Mouse (Mus musculus): ENCODE data around the gene Sall4.
"Not testable (repeated sequence)": the region's sequence is repeated elsewhere in the genome, so short reads cannot be mapped to it uniquely, and the experiment has no call there.

Sall4 gene

DNA sequence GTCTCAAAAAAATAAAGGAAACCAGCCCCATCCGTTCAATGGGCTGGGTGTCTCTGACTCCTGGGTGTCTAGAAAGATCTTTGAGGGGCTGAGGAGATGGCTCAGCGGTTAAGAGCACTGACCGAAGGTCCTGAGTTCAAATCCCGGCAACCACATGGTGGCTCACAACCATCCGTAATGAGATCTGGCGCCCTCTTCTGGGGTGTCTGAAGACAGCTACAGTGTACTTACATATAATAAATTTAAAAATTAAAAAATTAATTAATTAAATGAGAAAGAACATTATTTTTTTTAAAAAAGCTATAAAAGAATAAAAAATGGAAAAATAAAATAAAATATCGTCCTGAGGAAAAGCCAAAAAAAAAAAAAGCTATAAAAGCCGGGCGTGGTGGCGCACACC is 23.3 kb downstream of the Sall4 start:
- in situ Hi-C loops (cut with MboI, MseI) = not testable (repeated sequence)

DNA sequence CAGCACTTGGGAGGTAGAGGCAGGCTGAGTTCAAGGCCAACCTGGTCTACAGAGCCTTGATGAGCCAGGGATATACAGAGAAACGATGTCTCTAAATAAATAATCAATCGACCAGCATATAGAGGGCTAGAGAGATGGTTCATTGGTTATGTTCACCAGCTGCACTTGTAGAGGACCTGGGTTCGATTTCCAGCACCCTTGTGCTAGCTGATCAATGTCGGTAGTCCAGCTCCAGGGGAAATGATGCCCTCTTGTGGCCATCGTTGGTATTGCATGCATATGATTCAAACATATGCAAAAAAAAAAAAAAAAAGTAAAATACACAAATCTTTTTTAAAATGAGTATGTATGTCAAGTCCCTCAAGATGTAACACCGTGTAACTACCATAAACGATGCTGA is 25.1 kb downstream of the Sall4 start:
- in situ Hi-C loops (cut with MboI, MseI) = no loop called here

DNA sequence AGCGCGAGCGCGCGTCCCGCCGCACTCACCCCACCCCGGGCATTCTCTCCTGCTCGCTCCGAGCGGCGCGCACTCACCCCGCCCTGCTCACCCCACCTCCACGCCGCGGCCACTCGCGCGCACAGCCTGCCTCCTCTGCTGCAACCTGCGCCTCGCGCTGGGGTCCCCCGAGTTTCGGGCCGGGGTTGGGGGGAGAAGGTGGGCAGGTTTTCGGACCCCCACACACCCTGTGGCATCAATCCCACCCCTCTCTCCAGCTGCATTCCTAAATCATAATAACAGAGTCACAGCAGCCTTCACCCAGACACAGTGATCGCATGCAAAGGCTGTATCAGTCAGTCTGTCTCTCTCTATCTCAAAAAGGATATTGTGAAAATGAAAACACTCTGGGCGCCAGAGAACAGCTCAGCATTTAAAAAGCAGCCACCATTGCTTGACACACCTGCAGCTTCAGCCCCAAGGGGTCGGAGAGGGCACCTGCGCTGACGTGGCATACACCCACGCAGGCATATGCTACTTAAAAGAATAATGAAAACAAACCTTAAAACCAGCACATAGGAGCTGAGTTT is 25.6 kb downstream of the Sall4 start, which contains the start of gene Atp9a:
TSS of gene Atp9a (minus strand) at position 351 of the 569 bp plus-strand sequence.
- in situ Hi-C loops (cut with MboI, MseI) = no loop called here

GRCm38 (mm10) chr2:168741273-168742058 is 26.3 kb downstream of the Sall4 start:
- in situ Hi-C loops (cut with MboI, MseI) = no loop called here

GRCm38 (mm10) chr2:168740496-168740895 is 27.2 kb downstream of the Sall4 start:
- in situ Hi-C loops (cut with MboI, MseI) = no loop called here

GRCm38 (mm10) chr2:168738854-168739253 is 28.9 kb downstream of the Sall4 start:
- in situ Hi-C loops (cut with MboI, MseI) = no loop called here

DNA sequence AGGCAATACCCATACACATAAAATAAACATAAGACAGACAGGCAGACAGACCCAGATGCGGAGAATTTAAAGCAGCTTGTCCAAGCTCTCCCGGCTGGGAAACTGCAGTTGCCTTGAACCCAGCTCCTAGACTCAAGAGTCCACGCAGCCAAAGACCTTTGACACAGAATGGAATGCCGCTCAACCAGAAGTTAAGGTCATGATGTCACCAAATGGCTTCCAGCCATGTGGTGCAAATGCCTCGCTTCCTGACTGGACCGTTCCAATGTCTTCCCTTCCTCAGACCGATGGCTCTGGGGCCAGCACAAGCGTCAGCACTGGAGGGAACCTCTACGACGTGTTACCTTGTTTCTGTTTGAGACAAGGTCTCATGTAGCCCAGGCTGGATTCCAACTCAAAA is 29.9 kb downstream of the Sall4 start:
- in situ Hi-C loops (cut with MboI, MseI) = no loop called here

DNA sequence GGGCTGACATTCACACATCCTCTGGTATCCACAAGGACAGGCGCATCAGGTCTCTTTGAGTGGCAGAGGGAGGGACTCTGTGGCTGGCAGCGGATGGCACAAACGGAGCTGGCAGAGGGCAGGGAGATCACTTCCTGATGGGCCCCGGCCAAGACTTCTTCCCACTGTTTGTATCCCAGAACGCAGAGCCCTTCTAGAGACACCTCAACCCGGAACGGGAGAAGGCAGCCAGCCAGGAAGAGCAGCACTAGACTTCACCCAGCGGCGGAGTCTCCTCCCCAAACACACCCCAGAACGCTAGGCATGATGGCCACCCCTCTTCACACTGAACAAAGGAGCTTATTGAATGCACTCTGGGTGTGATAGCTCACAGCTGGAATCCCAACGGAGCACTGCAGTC is 33.7 kb downstream of the Sall4 start:
- in situ Hi-C loops (cut with MboI, MseI) = loop anchor here (5.0 kb wide), 1 partner anchor 42 kb away; no protein-coding TSS in a partner anchor

DNA sequence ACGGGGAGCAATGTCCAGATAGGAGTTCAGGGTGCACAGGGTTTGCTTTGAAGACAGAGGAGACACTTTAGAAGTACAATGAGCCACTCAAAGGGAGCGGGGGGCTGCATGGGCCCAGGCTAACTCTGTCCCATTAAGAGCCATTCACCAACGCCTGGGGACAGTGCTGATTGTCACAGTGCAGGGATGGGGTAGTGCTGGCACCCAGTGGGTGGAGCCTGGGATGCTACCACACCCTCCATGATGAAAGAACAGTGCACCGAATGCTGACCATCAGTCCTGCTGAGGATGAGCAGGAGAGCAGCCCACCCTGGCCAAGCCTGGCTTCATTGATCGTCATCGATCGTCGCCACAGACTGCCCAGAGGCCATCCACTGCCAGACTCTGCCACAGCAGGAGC is 36.5 kb downstream of the Sall4 start:
- in situ Hi-C loops (cut with MboI, MseI) = loop anchor here (5.0 kb wide), 1 partner anchor 39 kb away; no protein-coding TSS in a partner anchor

DNA sequence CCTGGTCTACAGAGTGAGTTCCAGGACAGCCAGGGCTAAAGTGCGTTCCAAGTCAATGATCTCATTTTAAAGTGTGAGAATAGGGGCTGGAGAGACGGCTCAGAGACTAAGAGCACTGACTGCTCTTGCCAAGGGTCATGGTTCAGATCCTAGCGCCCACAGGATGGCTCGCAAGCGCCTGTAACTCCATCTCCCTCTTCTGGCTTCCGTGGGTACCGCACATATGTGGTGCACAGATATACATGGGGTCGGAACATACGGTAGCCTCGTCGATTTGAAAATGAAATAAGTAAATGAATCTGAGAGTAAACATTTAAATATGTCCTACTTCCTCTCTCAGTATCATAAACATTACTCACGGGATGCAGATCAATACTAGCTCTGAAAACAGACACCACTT is 38.0 kb downstream of the Sall4 start:
- in situ Hi-C loops (cut with MboI, MseI) = loop anchor here (5.0 kb wide), 1 partner anchor 37 kb away; no protein-coding TSS in a partner anchor

DNA sequence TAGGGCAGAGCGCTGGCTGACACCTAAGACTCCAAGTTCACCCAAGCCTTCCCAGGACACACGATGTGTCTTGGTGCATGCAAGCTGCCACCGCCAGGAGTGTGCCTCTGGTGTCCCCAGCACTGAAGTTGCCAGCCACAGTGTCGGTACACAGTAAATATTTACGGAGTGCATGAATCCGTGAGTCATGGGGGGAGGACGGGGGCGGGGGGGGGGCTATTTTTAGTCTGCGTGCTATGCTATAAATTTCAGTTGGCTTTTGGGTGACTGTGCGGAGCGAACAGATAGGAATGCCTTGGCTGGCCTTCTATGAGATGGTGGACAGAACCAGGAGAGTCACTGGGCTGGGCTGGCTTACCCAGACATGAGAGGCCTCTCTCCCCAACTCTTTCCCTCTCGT is 39.7 kb downstream of the Sall4 start:
- in situ Hi-C loops (cut with MboI, MseI) = no loop called here

- in situ Hi-C loops (cut with MboI, MseI) = no loop called here
Measured at GRCm38 (mm10) chr2:168726007-168726406, 41.7 kb downstream of the Sall4 start.

GRCm38 (mm10) chr2:168721313-168721712 is 46.4 kb downstream of the Sall4 start:
- in situ Hi-C loops (cut with MboI, MseI) = no loop called here

GRCm38 (mm10) chr2:168719742-168720141 is 48.0 kb downstream of the Sall4 start:
- in situ Hi-C loops (cut with MboI, MseI) = no loop called here

DNA sequence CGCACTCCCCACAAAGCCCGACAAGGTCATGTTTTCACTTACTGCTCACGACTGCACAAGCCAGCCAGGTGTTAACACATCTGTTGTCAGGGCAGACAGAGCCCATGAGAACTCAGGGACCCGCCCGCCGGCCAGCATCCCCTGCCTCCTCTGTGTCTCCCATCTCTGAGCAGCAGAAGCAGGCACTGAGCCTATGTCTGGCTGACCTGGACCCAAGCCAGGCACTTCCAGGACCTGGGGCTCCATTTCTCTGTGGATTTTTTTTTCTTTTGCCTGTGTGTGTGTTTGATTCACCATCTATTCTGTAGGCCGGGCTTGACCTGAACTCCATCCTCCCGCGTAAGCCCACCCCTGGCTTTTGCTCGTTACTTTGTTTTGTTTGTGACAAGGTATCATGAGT is 49.0 kb downstream of the Sall4 start:
- in situ Hi-C loops (cut with MboI, MseI) = no loop called here

DNA sequence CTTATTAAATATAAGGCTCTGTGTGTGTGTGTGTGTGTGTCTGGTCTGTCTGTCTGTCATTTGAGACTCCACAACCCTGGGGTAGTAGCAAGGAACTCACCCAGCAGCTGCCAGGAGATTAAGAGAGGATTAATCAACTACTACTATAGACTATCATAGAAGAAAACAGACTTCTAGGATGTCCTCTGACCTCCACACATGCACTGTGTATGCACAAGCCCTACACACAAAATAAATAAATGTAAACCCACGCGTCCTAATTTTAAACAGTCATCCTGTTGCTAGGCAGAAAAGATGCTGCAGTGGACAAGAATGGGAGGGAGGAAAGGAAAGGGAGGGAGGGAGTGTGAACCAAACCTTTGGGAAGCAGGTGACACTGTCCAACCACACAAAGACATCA is 49.5 kb downstream of the Sall4 start:
- in situ Hi-C loops (cut with MboI, MseI) = no loop called here

GRCm38 (mm10) chr2:168712199-168713176 is 55.3 kb downstream of the Sall4 start:
- in situ Hi-C loops (cut with MboI, MseI) = no loop called here

- in situ Hi-C loops (cut with MboI, MseI) = no loop called here
Measured at GRCm38 (mm10) chr2:168710979-168711378, 56.8 kb downstream of the Sall4 start.

GRCm38 (mm10) chr2:168707766-168708165 is 60.0 kb downstream of the Sall4 start:
- in situ Hi-C loops (cut with MboI, MseI) = no loop called here

- in situ Hi-C loops (cut with MboI, MseI) = no loop called here
Measured at GRCm38 (mm10) chr2:168702266-168702665, 65.5 kb downstream of the Sall4 start.

All from regulatory T cell (primary cell).